Mouse (Mus musculus) left cerebral cortex, adult 6 months (tissue): Measurements from ENCODE around the gene Gsc. TPM values are rescaled to one million over a fixed set of nuclear protein-coding genes. Genes with fewer than 3 reads are reported as not detected.

ENCODE experiments used
- long read RNA-seq, 2 experiments: library from polyadenylated mRNA; unstranded; transcript quantifications; one replicate each; pipeline ENCODE4 v2.0.0; 2019 to 2020
- polyA plus RNA-seq: library from polyadenylated mRNA; unstranded; fragments of <200 nt; fragmentation: Nextera tagmentation; gene quantifications from 2 replicates; pipeline ENCODE4 v1.2.3, GENCODE M21; 2021

The Gsc gene
- polyA plus RNA-seq, result not detected in 2 replicates
- long read RNA-seq, experiment 1, result 0 reads
- long read RNA-seq, experiment 2, result 0 reads

DNA sequence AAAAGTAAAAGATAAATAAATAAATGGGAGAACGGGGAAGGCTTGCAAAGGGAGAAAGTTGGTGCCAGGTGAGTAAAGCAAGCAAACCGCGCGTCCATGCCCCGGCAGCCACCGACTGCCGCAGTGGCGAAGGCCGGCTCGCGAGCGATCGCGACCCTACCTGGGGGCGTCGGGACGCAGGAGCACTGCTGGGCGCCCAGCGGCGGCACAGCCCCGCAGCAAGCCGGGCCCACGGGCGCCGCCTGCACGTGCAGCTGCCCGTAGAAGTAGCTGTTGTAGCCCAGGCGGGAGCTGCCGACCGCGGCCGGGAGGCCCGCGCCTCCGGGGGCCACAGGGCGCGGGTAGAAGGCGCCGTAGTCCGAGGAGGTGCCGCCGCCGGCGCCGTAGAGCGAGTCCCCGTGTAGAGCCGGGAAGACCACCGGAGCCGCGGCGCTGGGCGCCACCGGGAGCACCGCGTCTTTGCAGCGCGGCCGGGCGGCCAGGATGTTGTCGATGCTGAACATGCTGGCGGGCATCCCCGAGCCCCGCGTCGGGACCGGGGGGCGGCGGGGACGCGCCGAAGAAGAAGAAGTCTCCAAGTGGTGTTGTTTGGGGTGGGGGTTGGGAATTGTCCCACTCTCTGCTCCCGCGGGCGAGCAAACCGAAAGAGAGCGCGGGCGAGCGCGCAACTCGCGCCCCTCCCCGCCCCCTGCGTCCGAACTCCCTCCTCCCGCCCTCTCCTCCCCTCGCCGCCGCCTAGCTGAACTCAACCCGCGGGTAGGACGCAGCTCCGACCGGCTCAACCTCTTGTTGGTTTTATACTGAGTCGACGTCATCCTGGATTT, at the start of gene Gsc:
Gsc (minus strand) TSS at position 730 of the 824 bp plus-strand sequence.

Other genes with a start within 250 kb of the Gsc start
- gene Serpina3g, start 237.1 kb downstream of the Gsc start, polyA plus RNA-seq, result 0.10 and 0.21 TPM in 2 replicates
- gene Serpina3i, start 210.2 kb downstream of the Gsc start, polyA plus RNA-seq, result not detected in 2 replicates
- gene Serpina3j, start 158.8 kb downstream of the Gsc start, polyA plus RNA-seq, result not detected in 2 replicates
- gene Serpina3k, start 134.8 kb downstream of the Gsc start, polyA plus RNA-seq, result not detected in 2 replicates
- not detected in 2 replicates for gene Serpina3m, start 134.8 kb downstream of the Gsc start, polyA plus RNA-seq
- gene Serpina3n, start 66.6 kb downstream of the Gsc start, polyA plus RNA-seq, result 6.2 and 6.6 TPM in 2 replicates